Mouse (Mus musculus) heart, postnatal 0 days (tissue): ENCODE results near the gene Zc3h14.

Experiments
- CTCF ChIP-seq: IDR thresholded peaks from 2 replicates; pipeline ENCODE4 v1.5.1; 2016; ENCODE audit warnings: antibody characterized with exemption, control low read depth, low read depth
- EP300 ChIP-seq: IDR thresholded peaks from 2 replicates; pipeline ENCODE4 v1.6.1; 2016; ENCODE audit warnings: antibody characterized with exemption, low read depth

GRCm38 (mm10) chr12:98737801-98738350, 8.9 kb upstream of the Zc3h14 start:
- TF ChIP-seq EP300 (no peak), CTCF (no peak)
